Mouse (Mus musculus) small intestine, adult 2 months (tissue): ENCODE results near the gene Ndrg3.

ENCODE experiments used
- CTCF ChIP-seq: fragments of 200-500 bp; IDR thresholded peaks from 2 replicates; pipeline ENCODE4 v1.5.1; 2012; ENCODE audit warnings: low read depth, mild to moderate bottlenecking, control low read depth, inconsistent platforms, low read length, moderate library complexity, mixed read lengths; ENCODE audit not compliant: insufficient replicate concordance, insufficient read length; ENCODE audit errors: extremely low read depth
- POLR2A ChIP-seq: fragments of 200-500 bp; IDR thresholded peaks from 2 replicates; pipeline ENCODE4 v1.6.1; 2012; ENCODE audit warnings: low read depth, mild to moderate bottlenecking, control low read depth, inconsistent platforms, low read length, moderate library complexity

GRCm38 (mm10) chr2:157021156-157021555, 29.3 kb upstream of the Ndrg3 start:
- TF ChIP-seq POLR2A (no peak), CTCF (no peak)
